Mouse (Mus musculus) lung, postnatal 0 days (tissue): Measurements from ENCODE around the gene Tmsb4x.

Experiments
- CTCF ChIP-seq: IDR thresholded peaks from 2 replicates; pipeline ENCODE4 v1.5.1; 2016; ENCODE audit warnings: antibody characterized with exemption, mild to moderate bottlenecking
- EP300 ChIP-seq: IDR thresholded peaks from 2 replicates; pipeline ENCODE4 v1.6.1; 2016; ENCODE audit warnings: antibody characterized with exemption, mild to moderate bottlenecking, control low read depth

DNA sequence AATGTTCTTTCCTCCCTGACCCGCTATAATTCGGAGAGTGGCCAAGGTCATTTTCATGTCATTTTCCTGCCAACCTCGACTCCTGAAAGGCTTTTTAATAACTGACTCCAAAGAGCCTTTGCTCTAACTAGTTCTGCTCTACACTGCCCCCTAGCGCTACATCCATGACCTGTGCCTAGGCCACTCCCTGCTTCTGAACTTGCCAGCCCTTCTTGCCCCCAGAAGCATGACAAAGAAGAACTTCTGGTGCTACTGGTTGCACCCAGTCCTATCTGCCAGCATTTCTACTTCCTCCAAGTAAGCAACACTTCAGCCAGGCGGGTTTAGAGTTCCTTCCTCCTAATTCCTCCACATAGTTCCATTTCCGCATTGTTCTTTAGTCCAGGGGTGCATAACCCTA lies 20.1 kb upstream of the Tmsb4x start:
- TF ChIP-seq CTCF, result peak; percentile 55
- TF ChIP-seq EP300, result no peak
